Mouse (Mus musculus): ENCODE data around the gene Scnn1g. TPM values are rescaled to one million over a fixed set of nuclear protein-coding genes. Genes with fewer than 3 reads are reported as not detected.

Scnn1g gene
- polyA plus RNA-seq, 1 experiment from 2014 or later = not detected

DNA sequence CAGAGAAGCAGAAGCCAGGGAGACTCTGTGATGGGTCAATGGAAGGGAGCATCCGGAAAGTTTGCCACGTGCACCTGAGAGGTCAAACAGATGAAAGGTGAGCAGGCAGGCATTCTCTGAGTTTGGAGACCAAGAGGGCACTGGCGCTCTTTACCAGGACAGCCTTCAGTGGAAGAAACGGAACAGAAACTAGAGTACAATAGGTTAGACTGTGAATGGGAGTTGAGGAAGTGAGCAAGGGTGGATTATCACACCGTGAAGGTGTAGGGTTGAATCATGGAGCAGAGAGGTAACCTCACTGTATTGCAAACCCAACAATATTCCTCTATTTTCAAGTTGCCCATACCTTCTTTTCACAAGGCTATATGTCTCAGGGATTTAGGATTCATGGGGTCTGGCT is 16.0 kb downstream of the Scnn1g start:
- ATAC-seq (ENCODE audit: low FRiP score, low TSS enrichment) (no peak), DNase-seq (no peak)
- Histone ChIP-seq H3K36me3 (ENCODE audit: control insufficient read depth, insufficient read depth, low read length) (no peaks in the 10 kb centered on the region), H3K9me3 (ENCODE audit: control insufficient read depth, low read length) (no peaks in the 10 kb centered on the region), H3K9ac (replicated peaks; ENCODE audit: low read length) (no peak overlapping the region), H3K27ac (replicated peaks; ENCODE audit: low read depth, low read length) (no peak overlapping the region), H3K27me3 (ENCODE audit: control insufficient read depth, insufficient read depth, low read length) (no peaks in the 10 kb centered on the region), H3K4me3 (replicated peaks; ENCODE audit: low read depth, low read length) (no peak overlapping the region), H3K4me2 (ENCODE audit: low read length) (no peak overlapping the region), H3K4me1 (ENCODE audit: control insufficient read depth, insufficient read depth, low read length) (no peaks in the 10 kb centered on the region)
- WGBS = 86% methylated on average over 5 of the region's 5 CpGs

DNA sequence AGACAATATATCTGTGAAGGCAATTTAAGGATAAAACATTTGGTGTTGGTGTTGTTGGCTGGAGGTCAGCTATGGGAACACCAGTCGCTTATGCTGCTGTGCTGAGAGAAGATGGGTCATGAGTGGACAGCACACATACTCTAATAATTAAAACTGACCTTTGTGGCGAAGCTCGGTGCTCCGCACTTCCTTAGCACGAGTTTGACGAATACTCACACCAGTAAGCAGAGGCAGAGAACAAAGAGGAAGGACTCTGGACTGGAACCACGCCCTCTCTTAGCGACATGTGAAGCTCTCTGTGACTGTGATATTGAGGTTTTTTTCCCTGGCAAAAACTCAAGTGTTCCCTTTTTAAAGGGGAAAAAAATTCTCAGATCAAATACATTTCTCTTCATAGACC is 20.5 kb downstream of the Scnn1g start:
- H3K4me1 ChIP-seq (ENCODE audit: control insufficient read depth, insufficient read depth, low read length) = no peaks in the 10 kb centered on the region
- DNase-seq (no peak), ATAC-seq (ENCODE audit: low FRiP score, low TSS enrichment) (no peak)
- H3K4me2 ChIP-seq (ENCODE audit: low read length) = no peak overlapping the region
- H3K9me3 ChIP-seq (ENCODE audit: control insufficient read depth, low read length) = no peaks in the 10 kb centered on the region
- H3K36me3 ChIP-seq (ENCODE audit: control insufficient read depth, insufficient read depth, low read length) = no peaks in the 10 kb centered on the region
- 75% methylated on average over 8 of the region's 8 CpGs for WGBS
- no peaks in the 10 kb centered on the region for H3K27me3 ChIP-seq (ENCODE audit: control insufficient read depth, insufficient read depth, low read length)
- no peak overlapping the region for H3K27ac ChIP-seq (replicated peaks; ENCODE audit: low read depth, low read length)
- H3K9ac ChIP-seq (replicated peaks; ENCODE audit: low read length) = no peak overlapping the region
- H3K4me3 ChIP-seq (replicated peaks; ENCODE audit: low read depth, low read length) = no peak overlapping the region

- no peaks in the 10 kb centered on the region for H3K27me3 ChIP-seq (ENCODE audit: control insufficient read depth, insufficient read depth, low read length)
- no peak overlapping the region for H3K9ac ChIP-seq (replicated peaks; ENCODE audit: low read length)
- no peak overlapping the region for H3K4me2 ChIP-seq (ENCODE audit: low read length)
- no peaks in the 10 kb centered on the region for H3K4me1 ChIP-seq (ENCODE audit: control insufficient read depth, insufficient read depth, low read length)
- H3K36me3 ChIP-seq (ENCODE audit: control insufficient read depth, insufficient read depth, low read length) = no peaks in the 10 kb centered on the region
- H3K27ac ChIP-seq (replicated peaks; ENCODE audit: low read depth, low read length) = no peak overlapping the region
- H3K4me3 ChIP-seq (replicated peaks; ENCODE audit: low read depth, low read length) = no peak overlapping the region
- WGBS = 92% methylated on average over 4 of the region's 4 CpGs
- H3K9me3 ChIP-seq (ENCODE audit: control insufficient read depth, low read length) = no peaks in the 10 kb centered on the region
- DNase-seq = no peak
- no peak for ATAC-seq (ENCODE audit: low FRiP score, low TSS enrichment)
Observed at GRCm38 (mm10) chr7:121763328-121763727, 29.0 kb downstream of the Scnn1g start.

DNA sequence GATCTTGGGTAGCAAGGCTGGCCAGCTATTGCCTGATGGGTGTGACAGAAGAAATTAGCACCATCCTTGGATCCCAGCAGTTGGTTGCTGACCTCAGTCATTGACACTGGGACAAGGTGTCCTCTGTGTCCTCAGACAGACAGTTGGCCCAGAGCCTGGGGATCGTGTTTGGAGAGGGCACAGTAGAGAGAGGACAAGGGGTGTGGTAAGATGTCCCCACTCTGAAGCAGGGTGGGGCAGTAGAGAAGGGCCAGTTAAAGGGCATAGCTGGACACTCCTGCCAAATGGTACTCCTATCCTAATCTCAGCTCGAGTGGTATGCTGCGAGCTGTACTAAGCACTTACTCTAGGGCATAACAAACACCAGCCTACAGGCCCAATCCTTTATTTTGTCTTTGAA is 33.6 kb downstream of the Scnn1g start:
- no peak overlapping the region for H3K27ac ChIP-seq (replicated peaks; ENCODE audit: low read depth, low read length)
- no peaks in the 10 kb centered on the region for H3K27me3 ChIP-seq (ENCODE audit: control insufficient read depth, insufficient read depth, low read length)
- H3K9me3 ChIP-seq (ENCODE audit: control insufficient read depth, low read length) = no peaks in the 10 kb centered on the region; the same call in 1 of the 2 replicates
- H3K4me1 ChIP-seq (ENCODE audit: control insufficient read depth, insufficient read depth, low read length) = no peaks in the 10 kb centered on the region
- no peak overlapping the region for H3K4me2 ChIP-seq (ENCODE audit: low read length)
- WGBS = 83% methylated on average over 3 of the region's 3 CpGs
- H3K4me3 ChIP-seq (replicated peaks; ENCODE audit: low read depth, low read length) = no peak overlapping the region
- H3K9ac ChIP-seq (replicated peaks; ENCODE audit: low read length) = no peak overlapping the region
- DNase-seq (no peak), ATAC-seq (ENCODE audit: low FRiP score, low TSS enrichment) (no peak)
- H3K36me3 ChIP-seq (ENCODE audit: control insufficient read depth, insufficient read depth, low read length) = no peaks in the 10 kb centered on the region

DNA sequence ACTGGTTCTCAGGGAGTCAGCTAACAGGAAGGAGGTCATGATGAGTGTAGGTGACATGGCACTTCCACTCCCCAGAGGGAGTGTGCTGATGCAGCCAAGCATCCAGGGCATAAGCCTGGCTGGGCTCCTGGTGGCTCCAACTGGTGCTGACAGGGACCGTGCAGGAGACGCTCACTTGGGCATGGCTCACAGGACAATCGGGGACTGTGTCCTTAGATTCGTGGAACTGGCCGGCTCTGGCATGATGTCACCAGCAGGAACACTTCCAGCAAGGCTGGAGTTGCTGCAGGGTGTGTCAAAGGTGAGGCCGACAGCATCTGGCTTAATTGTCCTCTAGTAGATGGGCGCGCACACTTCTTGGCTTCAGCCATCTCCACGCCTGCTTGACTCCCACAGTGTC is 34.7 kb downstream of the Scnn1g start:
- no peak overlapping the region for H3K27ac ChIP-seq (replicated peaks; ENCODE audit: low read depth, low read length)
- no peaks in the 10 kb centered on the region; the same call in 1 of the 2 replicates for H3K9me3 ChIP-seq (ENCODE audit: control insufficient read depth, low read length)
- H3K4me2 ChIP-seq (ENCODE audit: low read length) = no peak overlapping the region
- no peak overlapping the region for H3K4me3 ChIP-seq (replicated peaks; ENCODE audit: low read depth, low read length)
- H3K27me3 ChIP-seq (ENCODE audit: control insufficient read depth, insufficient read depth, low read length) = no peaks in the 10 kb centered on the region
- H3K9ac ChIP-seq (replicated peaks; ENCODE audit: low read length) = no peak overlapping the region
- 94% methylated on average over 9 of the region's 9 CpGs for WGBS
- no peaks in the 10 kb centered on the region for H3K36me3 ChIP-seq (ENCODE audit: control insufficient read depth, insufficient read depth, low read length)
- ATAC-seq (ENCODE audit: low FRiP score, low TSS enrichment) (no peak), DNase-seq (no peak)
- H3K4me1 ChIP-seq (ENCODE audit: control insufficient read depth, insufficient read depth, low read length) = no peaks in the 10 kb centered on the region

- WGBS = 45% methylated on average over 1 of the region's 1 CpGs
- H3K4me1 ChIP-seq (ENCODE audit: control insufficient read depth, insufficient read depth, low read length) = no peaks in the 10 kb centered on the region
- no peak overlapping the region for H3K9ac ChIP-seq (replicated peaks; ENCODE audit: low read length)
Observed at GRCm38 (mm10) chr7:121778553-121778952, 44.3 kb downstream of the Scnn1g start.

GRCm38 (mm10) chr7:121778980-121779379 is 44.7 kb downstream of the Scnn1g start:
- no peaks in the 10 kb centered on the region for H3K36me3 ChIP-seq (ENCODE audit: control insufficient read depth, insufficient read depth, low read length)
- H3K9me3 ChIP-seq (ENCODE audit: control insufficient read depth, low read length) = no peaks in the 10 kb centered on the region
- H3K27ac ChIP-seq (replicated peaks; ENCODE audit: low read depth, low read length) = no peak overlapping the region
- no peak for ATAC-seq (ENCODE audit: low FRiP score, low TSS enrichment)
- no peaks in the 10 kb centered on the region for H3K27me3 ChIP-seq (ENCODE audit: control insufficient read depth, insufficient read depth, low read length)
- DNase-seq = no peak
- H3K4me3 ChIP-seq (replicated peaks; ENCODE audit: low read depth, low read length) = no peak overlapping the region
- H3K4me1 ChIP-seq (ENCODE audit: control insufficient read depth, insufficient read depth, low read length) = no peaks in the 10 kb centered on the region
- WGBS = 90% methylated on average over 3 of the region's 3 CpGs
- no peak overlapping the region for H3K9ac ChIP-seq (replicated peaks; ENCODE audit: low read length)
- no peak overlapping the region for H3K4me2 ChIP-seq (ENCODE audit: low read length)

More at GRCm38 (mm10) chr7:121778553-121778952, 44.3 kb downstream of the Scnn1g start:
- Histone ChIP-seq H3K27ac (replicated peaks; ENCODE audit: low read depth, low read length) (no peak overlapping the region), H3K27me3 (ENCODE audit: control insufficient read depth, insufficient read depth, low read length) (no peaks in the 10 kb centered on the region), H3K4me2 (ENCODE audit: low read length) (no peak overlapping the region), H3K9me3 (ENCODE audit: control insufficient read depth, low read length) (no peaks in the 10 kb centered on the region), H3K4me3 (replicated peaks; ENCODE audit: low read depth, low read length) (no peak overlapping the region), H3K36me3 (ENCODE audit: control insufficient read depth, insufficient read depth, low read length) (no peaks in the 10 kb centered on the region)
- ATAC-seq (ENCODE audit: low FRiP score, low TSS enrichment) = no peak
- DNase-seq = no peak

- Histone ChIP-seq H3K4me2 (ENCODE audit: low read length) (no peak overlapping the region), H3K36me3 (ENCODE audit: control insufficient read depth, insufficient read depth, low read length) (no peaks in the 10 kb centered on the region), H3K9me3 (ENCODE audit: control insufficient read depth, low read length) (no peaks in the 10 kb centered on the region), H3K27ac (replicated peaks; ENCODE audit: low read depth, low read length) (no peak overlapping the region), H3K4me1 (ENCODE audit: control insufficient read depth, insufficient read depth, low read length) (no peaks in the 10 kb centered on the region), H3K9ac (replicated peaks; ENCODE audit: low read length) (no peak overlapping the region), H3K4me3 (replicated peaks; ENCODE audit: low read depth, low read length) (no peak overlapping the region), H3K27me3 (ENCODE audit: control insufficient read depth, insufficient read depth, low read length) (no peaks in the 10 kb centered on the region)
- ATAC-seq (ENCODE audit: low FRiP score, low TSS enrichment) (no peak), DNase-seq (no peak)
Observed at GRCm38 (mm10) chr7:121779409-121779808, 45.1 kb downstream of the Scnn1g start.

DNA sequence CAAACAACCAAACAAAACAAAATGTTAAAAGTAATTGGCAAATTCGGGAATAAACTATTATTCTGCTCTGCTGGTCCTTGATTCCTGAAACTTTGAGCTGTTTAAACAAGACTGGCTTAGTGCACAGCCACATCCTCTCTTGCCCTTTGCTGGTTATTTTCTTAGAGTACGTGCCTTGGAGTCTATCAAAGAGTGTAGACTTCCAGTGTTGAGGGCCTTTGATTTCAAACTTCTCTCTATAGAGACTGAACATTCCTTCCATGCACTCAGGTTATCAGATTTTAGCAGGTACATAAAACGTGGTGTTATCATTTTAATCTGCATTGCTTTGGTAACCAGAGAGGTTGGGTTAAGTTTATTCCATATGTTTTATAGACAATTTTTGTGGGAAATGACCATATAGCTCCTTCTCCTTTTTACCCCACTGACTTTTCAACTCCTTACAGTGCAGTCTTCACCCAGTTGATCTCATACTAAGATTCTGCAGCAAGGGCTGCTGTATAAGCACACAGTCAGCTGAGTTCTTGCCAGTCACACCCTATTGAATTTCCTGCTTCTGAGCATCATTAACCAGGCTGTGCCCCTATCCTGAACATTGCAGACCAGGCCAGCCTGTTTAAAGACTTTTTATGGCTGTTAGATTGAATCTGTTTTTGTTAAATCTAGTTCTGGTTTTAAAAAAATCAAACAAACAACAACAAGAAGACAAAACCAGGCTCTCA is 48.1 kb downstream of the Scnn1g start:
- 68% methylated on average over 3 of the region's 3 CpGs for WGBS
- H3K4me1 ChIP-seq (ENCODE audit: control insufficient read depth, insufficient read depth, low read length) = no peaks in the 10 kb centered on the region
- H3K4me3 ChIP-seq (replicated peaks; ENCODE audit: low read depth, low read length) = no peak overlapping the region
- H3K9me3 ChIP-seq (ENCODE audit: control insufficient read depth, low read length) = no peaks in the 10 kb centered on the region
- no peak for ATAC-seq (ENCODE audit: low FRiP score, low TSS enrichment)
- H3K4me2 ChIP-seq (ENCODE audit: low read length) = no peak overlapping the region
- DNase-seq = no peak
- H3K9ac ChIP-seq (replicated peaks; ENCODE audit: low read length) = no peak overlapping the region
- no peak overlapping the region for H3K27ac ChIP-seq (replicated peaks; ENCODE audit: low read depth, low read length)
- H3K27me3 ChIP-seq (ENCODE audit: control insufficient read depth, insufficient read depth, low read length) = no peaks in the 10 kb centered on the region
- H3K36me3 ChIP-seq (ENCODE audit: control insufficient read depth, insufficient read depth, low read length) = no peaks in the 10 kb centered on the region
